8 mouse cellular contexts compared by ENCODE assay signal in genomic region chr3:63899309-63899695, GRCm38 (mm10). TPM values are rescaled to one million over a fixed set of nuclear protein-coding genes. Genes with fewer than 3 reads are reported as not detected.
DNase-seq lines count a peak whose midpoint lies in the region; ATAC-seq lines count a peak whose summit lies in the region.

Plch1 (minus strand) TSS chr3:63899472.

- H3K27ac ChIP-seq in forebrain, embryonic 13.5 days: peak within 1 kb of the TSS; percentile 89
- H3K27ac ChIP-seq in limb, embryonic 13.5 days: no peak within 1 kb of the TSS
- peak within 1 kb of the TSS; percentile 95 for H3K27ac ChIP-seq in midbrain, embryonic 12.5 days (replicated peaks)

- peak within 1 kb of the TSS; percentile 79 for H3K4me2 ChIP-seq in forebrain, embryonic 13.5 days
- peak within 1 kb of the TSS; percentile 100 for H3K4me2 ChIP-seq in limb, embryonic 13.5 days (replicated peaks)
- peak within 1 kb of the TSS; percentile 76 for H3K4me2 ChIP-seq in midbrain, embryonic 12.5 days (replicated peaks)

- H3K4me3 ChIP-seq in forebrain, embryonic 13.5 days: peak within 1 kb of the TSS; percentile 81
- H3K4me3 ChIP-seq in limb, embryonic 13.5 days: peak within 1 kb of the TSS; percentile 66
- H3K4me3 ChIP-seq in midbrain, embryonic 12.5 days: peak within 1 kb of the TSS; percentile 84

- peaks cover 41% of the 10 kb centered on the region for H3K4me1 ChIP-seq in forebrain, embryonic 13.5 days
- H3K4me1 ChIP-seq in limb, embryonic 13.5 days: peaks cover 18% of the 10 kb centered on the region
- peaks cover 33% of the 10 kb centered on the region for H3K4me1 ChIP-seq in midbrain, embryonic 12.5 days

- no peaks in the 10 kb centered on the region for H3K27me3 ChIP-seq in forebrain, embryonic 13.5 days
- H3K27me3 ChIP-seq in limb, embryonic 13.5 days: peaks cover 11% of the 10 kb centered on the region
- H3K27me3 ChIP-seq in midbrain, embryonic 12.5 days: no peaks in the 10 kb centered on the region

- DNase-seq in gastrocnemius, postnatal 4 days (ENCODE audit: low spot score in 2 of 2): peak; percentile 26 to 33
- no peak for DNase-seq in gastrocnemius, postnatal 25 days
- peak; percentile 58 for DNase-seq in brain, adult 2 months (ENCODE audit: low read depth, low spot score)
- peak; percentile 36 for DNase-seq in induced T-regulatory cell, adult 2 months (ENCODE audit: low read depth)
- DNase-seq in testis, postnatal 10 days (ENCODE audit: low spot score): peak; percentile 76

- H3K9ac ChIP-seq in forebrain, embryonic 13.5 days: peak within 1 kb of the TSS; percentile 86
- peak within 1 kb of the TSS; percentile 67 for H3K9ac ChIP-seq in limb, embryonic 13.5 days
- H3K9ac ChIP-seq in midbrain, embryonic 12.5 days (replicated peaks): peak within 1 kb of the TSS; percentile 83

- ATAC-seq in forebrain, embryonic 13.5 days: peak; percentile 86
- ATAC-seq in limb, embryonic 13.5 days (ENCODE audit: low FRiP score, low read depth): peak; percentile 70
- peak; percentile 76 for ATAC-seq in midbrain, embryonic 12.5 days (ENCODE audit: low FRiP score, low read depth)

- H3K9me3 ChIP-seq in forebrain, embryonic 13.5 days (replicated peaks): no peaks in the 10 kb centered on the region
- no peaks in the 10 kb centered on the region for H3K9me3 ChIP-seq in limb, embryonic 13.5 days
- H3K9me3 ChIP-seq in midbrain, embryonic 12.5 days: no peaks in the 10 kb centered on the region

- H3K36me3 ChIP-seq in forebrain, embryonic 13.5 days (ENCODE audit: poor library complexity, severe bottlenecking): no peaks in the 10 kb centered on the region
- no peaks in the 10 kb centered on the region for H3K36me3 ChIP-seq in limb, embryonic 13.5 days
- no peaks in the 10 kb centered on the region for H3K36me3 ChIP-seq in midbrain, embryonic 12.5 days

- WGBS in forebrain, embryonic 13.5 days: under 1% methylated on average over 12 of the region's 12 CpGs
- WGBS in limb, embryonic 13.5 days: under 1% methylated on average over 12 of the region's 12 CpGs
- WGBS in midbrain, embryonic 12.5 days: under 1% methylated on average over 12 of the region's 12 CpGs

RNA-seq across cellular contexts. Expression of gene Plch1, which starts in this region (rescaled TPM):
- total RNA-seq in gastrocnemius, postnatal 4 days (2021): under 1 TPM; 0.31 to 0.61 TPM
- not detected for total RNA-seq in gastrocnemius, postnatal 25 days (2021)
- 9.8 and 13.1 TPM in 2 replicates for polyA plus RNA-seq in forebrain, embryonic 13.5 days (2015; fragmentation: Nextera tagmentation; extraction: Ambion mirVana)
- 0.94 and 1.1 TPM in 2 replicates for polyA plus RNA-seq in limb, embryonic 13.5 days (2015; fragmentation: Nextera tagmentation; extraction: Ambion mirVana)
- 34.0 and 34.4 TPM in 2 replicates for polyA plus RNA-seq in midbrain, embryonic 12.5 days (2016; fragmentation: Nextera tagmentation; extraction: Ambion mirVana)

Comparison
In these comparisons a context has a peak if more than half of its experiments do, and no peak if none do; other contexts are left out.
1. Peak in DNase-seq in gastrocnemius, postnatal 4 days; RNA of the gene not detected or under 1 TPM.